Mouse (Mus musculus): ENCODE results near the gene Rptor.

The Rptor gene

GRCm38 (mm10) chr11:119933819-119934583 is 331.3 kb downstream of the Rptor start:
- DNase-seq (ENCODE audit: low read depth, low spot score): peak; percentile 82

- DNase-seq (ENCODE audit: low read depth, low spot score): no peak
These were observed 332.1 kb downstream of the Rptor start for GRCm38 (mm10) chr11:119934773-119935172.

- DNase-seq (ENCODE audit: low read depth, low spot score): peak; percentile 83
These were observed 332.8 kb downstream of the Rptor start for GRCm38 (mm10) chr11:119935457-119935856.

GRCm38 (mm10) chr11:119936456-119936855 is 333.8 kb downstream of the Rptor start:
- no peak for DNase-seq (ENCODE audit: low read depth, low spot score)

DNA sequence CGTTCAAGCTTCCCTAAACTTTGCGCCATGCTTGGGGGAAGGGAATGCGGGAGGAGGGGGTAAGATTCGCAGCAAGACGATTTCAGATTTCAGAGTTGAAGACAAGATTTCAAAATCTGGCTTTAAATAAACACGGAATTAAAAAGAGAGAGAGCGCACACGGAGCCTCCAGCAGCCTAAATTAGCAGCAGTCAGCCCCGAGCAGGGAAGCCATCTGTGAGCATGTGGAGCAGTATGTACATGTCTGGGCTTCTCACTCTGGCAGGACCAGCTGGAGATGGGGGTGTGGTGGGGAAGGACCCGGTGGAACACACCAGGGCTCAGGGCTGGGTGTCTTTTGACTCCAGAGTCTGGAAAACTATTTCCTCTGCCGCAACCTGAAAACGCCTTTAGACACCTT is 334.5 kb downstream of the Rptor start:
- DNase-seq (ENCODE audit: low read depth, low spot score): no peak

DNA sequence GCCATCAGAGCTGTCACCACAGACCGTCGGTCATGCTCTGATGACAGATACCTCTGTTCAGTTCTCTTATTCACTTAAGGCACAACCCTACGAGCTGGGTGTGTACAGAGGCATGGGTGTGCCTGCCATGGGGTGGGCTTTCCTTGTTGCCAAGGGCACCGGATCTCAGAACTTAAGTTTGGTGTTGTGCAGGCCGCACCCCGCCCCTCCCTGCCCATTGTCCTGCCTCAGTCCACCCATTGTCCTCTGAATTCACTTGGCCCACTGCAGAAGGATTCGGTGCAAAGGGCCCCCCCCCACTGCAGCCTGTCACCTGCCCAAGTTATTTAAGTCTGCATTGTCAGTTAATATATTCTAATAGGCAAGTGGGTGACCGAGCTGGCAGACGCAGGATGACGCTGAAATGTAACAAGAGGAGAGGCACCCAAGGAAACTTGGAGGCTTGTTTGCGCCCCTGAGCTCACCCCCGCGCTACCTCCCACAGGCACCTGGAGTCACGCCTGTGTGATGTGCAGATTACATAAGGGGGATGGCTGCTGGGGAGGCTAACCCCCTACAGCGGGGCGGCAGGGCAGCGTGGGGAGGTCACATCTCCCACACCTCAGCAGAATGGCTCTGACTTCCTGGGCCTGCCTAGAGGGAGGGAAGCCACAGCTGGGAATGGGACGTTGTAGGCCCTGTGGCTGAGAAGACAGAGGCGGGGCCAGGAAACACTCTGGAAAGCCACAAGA is 335.2 kb downstream of the Rptor start:
- DNase-seq (ENCODE audit: low read depth, low spot score): no peak

DNA sequence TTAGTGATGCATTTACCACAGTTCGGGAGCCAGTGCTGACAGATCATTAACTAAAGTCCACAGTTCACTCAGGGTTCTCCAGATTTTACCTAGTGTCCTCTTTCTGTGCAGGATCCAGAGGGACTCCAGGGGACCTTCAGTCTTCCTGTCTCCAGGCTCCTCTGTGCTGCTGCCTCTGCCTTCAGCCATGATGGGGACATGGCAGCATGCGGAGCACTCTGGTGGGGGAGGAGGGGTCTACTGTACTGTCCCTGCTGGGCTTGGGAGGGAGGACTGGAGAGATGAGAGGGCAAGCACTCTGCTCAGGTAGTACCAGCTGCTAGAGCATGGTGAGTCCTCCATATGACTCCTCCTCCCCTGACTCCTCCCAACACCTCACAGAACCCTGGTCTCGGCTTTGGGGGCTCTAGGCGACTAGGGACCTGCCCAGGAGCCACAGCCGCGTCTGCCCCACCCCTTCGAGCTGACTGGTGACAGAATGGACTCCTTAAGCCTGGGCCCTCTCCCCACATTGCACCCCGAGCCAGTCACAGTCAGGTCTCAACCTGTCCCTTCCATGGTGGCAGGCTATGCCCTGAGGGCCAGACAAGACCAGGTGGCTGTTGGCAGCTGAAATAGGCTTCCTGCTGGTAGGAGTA is 336.5 kb downstream of the Rptor start:
- no peak for DNase-seq (ENCODE audit: low read depth, low spot score)

- DNase-seq (ENCODE audit: low read depth, low spot score): no peak
These were observed 337.0 kb downstream of the Rptor start for GRCm38 (mm10) chr11:119939711-119940106.

DNA sequence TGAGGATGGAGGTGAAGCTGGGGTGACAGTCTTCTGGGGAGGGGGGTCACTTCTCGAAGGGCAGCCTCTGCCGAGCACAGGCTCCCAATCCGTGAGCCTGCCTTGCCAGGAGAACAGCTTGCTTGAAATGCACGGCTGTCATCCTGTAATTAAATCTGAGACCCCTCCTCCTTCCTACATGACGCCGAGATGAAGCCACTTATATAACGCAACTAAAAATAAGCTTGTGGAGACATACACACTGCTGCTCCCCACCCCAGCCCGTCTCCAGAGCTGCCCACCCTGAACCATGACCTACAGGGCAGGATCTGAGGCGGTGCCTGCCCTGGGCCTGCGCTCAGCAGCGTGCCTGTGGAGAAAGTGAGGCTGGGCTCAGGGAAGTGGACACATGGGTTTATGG is 337.4 kb downstream of the Rptor start:
- no peak for DNase-seq (ENCODE audit: low read depth, low spot score)

DNA sequence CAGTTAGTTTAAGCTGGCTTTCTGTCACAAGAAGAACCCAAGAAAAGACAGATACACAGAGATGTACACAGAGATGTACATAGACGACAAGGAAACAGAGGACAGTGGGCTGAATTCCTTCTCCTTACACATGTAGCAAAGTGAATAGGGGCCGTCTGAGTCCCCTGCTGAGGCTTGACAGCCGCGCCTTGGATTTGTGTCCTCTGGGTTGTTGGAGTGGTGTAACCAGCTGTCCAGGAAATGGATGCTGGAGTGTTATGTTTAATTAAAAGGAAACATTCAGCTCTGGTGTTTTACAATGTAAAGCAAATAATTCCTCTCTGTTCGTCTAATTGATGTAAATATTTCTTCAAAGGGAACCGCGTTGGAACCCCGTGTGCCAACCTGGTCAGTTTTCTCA is 339.1 kb downstream of the Rptor start:
- DNase-seq (ENCODE audit: low read depth, low spot score): no peak

DNA sequence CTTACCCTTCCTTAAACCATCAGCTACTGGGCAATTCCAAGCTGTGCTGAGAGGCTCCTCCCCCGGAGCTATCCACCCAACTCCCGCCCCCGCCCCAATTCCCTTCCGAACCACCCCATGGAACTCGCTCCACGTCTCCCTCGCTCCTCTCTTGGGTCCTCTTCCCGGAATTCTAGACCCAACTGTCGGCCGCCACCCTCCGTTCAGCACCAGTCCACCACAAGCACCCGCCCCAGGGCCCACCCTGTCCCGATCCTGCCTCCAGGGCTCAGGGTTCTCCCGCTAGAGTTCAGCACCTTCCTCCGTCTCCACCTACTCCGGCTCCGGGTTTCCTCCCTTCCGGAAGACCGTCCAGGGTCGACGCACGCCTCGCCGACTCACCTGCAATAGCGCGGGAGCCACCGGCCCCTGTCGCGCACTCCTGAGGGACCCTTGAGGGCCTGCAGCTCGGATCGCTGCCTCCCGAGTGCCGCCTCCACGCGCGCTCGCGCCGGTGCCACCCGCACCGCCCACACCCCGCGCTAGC is 339.6 kb downstream of the Rptor start:
- no peak for DNase-seq (ENCODE audit: low read depth, low spot score)

GRCm38 (mm10) chr11:119942727-119943427 is 340.2 kb downstream of the Rptor start, which contains the start of gene Baiap2:
Baiap2 (plus strand) TSS chr11:119942763.
- DNase-seq (ENCODE audit: low read depth, low spot score): peak; percentile 98

DNA sequence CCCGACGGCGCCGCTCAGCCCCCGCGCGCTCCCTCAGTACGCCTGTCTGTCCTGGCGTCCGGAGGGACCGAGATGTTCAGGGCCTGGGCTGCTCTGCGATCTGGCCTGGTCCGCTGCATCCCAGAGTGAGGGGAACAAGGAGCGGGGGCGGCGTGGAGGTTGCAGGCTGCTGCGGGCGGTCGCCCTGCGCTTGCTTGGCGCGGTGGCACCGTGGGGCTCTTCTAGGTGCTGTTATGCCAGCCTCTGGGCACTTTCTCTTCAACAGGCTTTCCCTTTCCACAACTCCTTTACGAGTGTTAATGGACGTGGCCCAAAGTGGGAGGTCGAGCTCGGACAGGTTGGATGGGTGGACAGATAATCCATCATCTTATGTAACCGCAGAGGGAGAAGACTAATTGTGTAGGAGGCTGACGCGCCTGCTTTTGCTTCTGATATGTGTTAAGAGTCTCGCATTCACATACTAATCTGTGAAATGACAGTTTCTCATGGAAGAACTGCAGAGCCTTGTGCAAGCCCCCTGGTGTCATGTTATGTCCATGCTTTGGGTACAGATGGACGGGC is 340.8 kb downstream of the Rptor start:
- DNase-seq (ENCODE audit: low read depth, low spot score): peak; percentile 61

GRCm38 (mm10) chr11:119945343-119945742 is 342.6 kb downstream of the Rptor start:
- DNase-seq (ENCODE audit: low read depth, low spot score): no peak

- no peak for DNase-seq (ENCODE audit: low read depth, low spot score)
These were observed 344.7 kb downstream of the Rptor start for GRCm38 (mm10) chr11:119947426-119947825.

DNA sequence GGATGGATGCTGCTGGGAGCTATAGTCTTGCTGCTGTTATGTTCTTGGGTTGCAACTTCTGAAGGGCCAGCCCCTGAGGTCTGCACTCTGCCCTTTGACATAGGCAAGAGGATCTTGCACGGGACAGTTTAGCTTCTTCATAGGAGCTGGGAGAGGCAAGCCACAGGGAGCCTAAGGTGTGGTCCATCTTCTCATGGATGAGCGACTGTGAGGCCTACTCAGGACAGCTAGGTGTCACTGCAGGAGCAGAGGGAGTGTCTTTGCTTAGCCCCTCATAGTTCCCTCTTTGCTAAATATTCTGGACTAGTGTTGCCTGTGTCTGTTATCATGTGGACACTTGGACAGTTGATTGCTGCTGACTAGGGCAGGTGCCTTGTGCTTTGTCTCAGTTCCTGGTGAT is 345.2 kb downstream of the Rptor start:
- DNase-seq (ENCODE audit: low read depth, low spot score): no peak

GRCm38 (mm10) chr11:119948305-119948704 is 345.6 kb downstream of the Rptor start:
- no peak for DNase-seq (ENCODE audit: low read depth, low spot score)

- DNase-seq (ENCODE audit: low read depth, low spot score): no peak
These were observed 346.1 kb downstream of the Rptor start for GRCm38 (mm10) chr11:119948803-119949202.

Measured in CD4-positive, CD25-positive, alpha-beta regulatory T cell, adult 2 months (primary cell).